Mouse (Mus musculus) heart, adult 8-10 months (tissue): ENCODE measurements at regions not wholly inside any gene's neighbourhood (a gene's known extent, or its start where the extent isn't known, plus 50 kb on each side); places are given as distances from the start of the nearest gene placed in this dataset.

Source experiments
- DNase-seq: peaks from one replicate; pipeline ENCODE4 v3.0.0; 2022; ENCODE audit warnings: low spot score

GRCm38 (mm10) chr17:61960837-61961236, 920.3 kb downstream of the Efna5 start:
- DNase-seq, result no peak

- DNase-seq, result no peak
Measured at GRCm38 (mm10) chr17:61960017-61960813, 920.9 kb downstream of the Efna5 start.

- no peak for DNase-seq
Measured at GRCm38 (mm10) chr17:61917766-61918165, 963.4 kb downstream of the Efna5 start.

DNA sequence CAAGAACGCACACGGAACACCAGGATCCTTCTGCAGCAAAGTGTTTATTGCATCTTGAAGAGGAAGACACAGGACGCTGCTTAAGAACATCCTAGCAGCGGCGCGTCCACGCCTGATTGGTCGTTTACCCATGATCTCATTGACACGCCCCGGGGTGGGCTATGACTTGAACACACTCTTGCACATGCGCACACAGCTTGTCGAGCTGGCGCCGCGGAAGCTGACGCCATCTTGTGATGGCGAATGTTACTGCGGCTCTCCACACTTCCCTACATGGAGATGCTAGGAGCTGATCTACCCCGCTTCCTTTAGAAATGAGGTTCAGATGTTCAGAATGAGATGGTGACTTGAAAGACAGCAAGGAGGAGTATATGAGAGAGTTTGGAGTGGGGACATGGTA, 978.2 kb downstream of the Efna5 start:
- DNase-seq, result no peak

DNA sequence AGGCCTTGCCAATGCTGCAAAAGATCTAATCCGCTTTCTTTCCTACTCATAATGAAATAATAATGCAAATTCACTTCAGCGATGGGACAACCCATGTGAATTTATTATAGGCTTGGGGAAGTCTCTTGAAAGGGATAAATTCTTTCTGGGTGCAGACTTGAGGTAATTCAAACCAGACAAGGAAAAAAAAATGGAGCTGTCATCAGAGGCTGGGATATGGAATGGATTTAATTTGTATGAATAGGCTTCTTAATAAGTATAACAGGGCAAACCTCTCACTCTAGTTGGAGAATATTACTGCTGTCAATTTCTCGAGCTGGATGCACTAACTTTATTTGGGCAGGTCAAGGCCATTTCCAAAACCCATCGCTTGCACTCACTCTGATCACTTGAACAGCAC, 990.5 kb downstream of the Efna5 start:
- DNase-seq, result no peak

GRCm38 (mm10) chr17:61866154-61866553, 1015.0 kb downstream of the Efna5 start:
- DNase-seq, result no peak

DNA sequence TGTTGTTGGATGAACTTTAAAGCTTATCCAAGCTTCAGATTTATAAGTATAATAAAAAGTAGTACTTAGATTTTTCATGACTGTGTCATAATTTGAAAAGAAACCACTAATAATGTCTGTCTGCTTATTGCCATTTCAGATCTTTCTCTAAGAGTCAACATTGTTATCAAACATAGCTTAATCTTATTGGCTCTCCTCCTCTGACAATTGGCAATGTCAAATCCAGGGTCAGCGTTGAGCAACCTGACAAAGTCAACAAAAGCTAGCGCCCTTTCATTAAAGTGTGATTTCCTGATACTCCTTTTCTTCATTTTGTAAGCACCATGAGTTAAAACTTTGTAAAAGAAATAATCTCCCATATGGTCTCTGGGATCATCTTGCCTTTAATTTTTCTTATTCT, 1018.7 kb downstream of the Efna5 start:
- DNase-seq, result no peak

GRCm38 (mm10) chr17:61837555-61837954, 1043.6 kb downstream of the Efna5 start:
- no peak for DNase-seq

DNA sequence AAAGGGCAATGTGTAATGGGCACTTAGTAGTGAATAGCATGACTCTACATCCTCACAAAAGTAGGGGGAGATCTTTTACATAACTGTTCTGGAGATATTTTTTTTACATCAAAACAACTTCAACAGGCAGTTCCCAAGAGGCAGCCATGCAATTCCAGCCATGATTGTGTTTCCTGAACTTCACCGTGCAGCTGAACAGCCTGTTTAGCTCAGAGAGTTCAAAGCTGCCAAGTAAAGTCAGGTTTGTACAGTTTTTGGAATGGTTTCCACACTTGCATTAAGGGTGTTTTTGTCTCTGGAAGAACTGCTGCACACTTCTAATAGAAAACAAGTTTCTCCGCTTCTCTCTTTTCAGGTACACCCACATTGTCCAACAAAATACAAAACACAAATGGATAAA, 1065.6 kb downstream of the Efna5 start:
- peak; percentile 9 for DNase-seq

GRCm38 (mm10) chr17:61768361-61768760, 1112.8 kb downstream of the Efna5 start:
- no peak for DNase-seq

DNA sequence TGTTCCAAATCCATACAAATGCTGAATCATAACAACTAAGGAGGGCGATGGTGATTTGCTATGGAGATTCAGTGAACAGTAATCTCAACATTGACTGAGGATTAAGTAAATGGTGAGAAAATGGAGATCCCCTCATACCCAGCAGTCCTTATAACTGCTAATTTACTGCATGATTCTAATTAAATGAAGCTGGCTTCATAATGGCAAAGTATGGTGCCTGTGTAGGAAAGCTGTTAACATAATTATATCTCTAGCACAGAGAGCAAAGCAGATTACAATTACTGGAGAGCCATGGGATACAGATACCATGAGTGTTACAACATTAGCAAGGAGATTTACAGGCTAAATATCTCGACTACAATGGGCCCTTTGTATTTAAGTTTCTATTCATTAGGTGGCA, 1116.0 kb downstream of the Efna5 start:
- DNase-seq, result no peak
